24 mouse cellular contexts compared by ENCODE assay signal in the genomic region with DNA sequence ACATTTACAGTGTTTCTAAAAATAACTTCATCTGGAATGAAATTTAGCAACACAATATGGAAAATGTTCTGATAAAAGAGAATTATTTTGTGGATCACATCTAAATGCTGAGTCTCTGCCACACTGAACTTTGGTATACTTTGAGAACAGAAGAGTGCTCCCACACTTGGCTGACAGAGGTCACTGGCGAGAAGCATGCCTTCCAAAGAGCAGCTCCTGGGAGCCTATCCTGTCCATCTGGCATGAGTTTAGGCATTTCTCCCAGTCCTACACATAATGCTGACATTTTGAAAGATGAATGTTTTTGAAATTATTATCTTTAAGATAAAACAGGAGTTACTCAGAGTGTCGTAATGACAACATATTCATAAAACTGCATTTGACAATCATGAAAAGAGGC.
A peak's percentile ranks its signal among the peaks of the same experiment; 100 is the strongest.
DNase-seq lines count a peak whose midpoint lies in the region; ATAC-seq and TF ChIP-seq lines count a peak whose summit lies in the region.
"Had no signal": no experiment of that assay in that cellular context is flagged by ENCODE, and none has a peak within 500 bp of the region (broad histone marks: within the 10 kb centered on the region; RNA-seq: fewer than 3 reads in every experiment).

No protein-coding gene starts in this region.

- H3K27ac ChIP-seq in kidney, postnatal 0 days = no peak overlapping the region
- H3K27ac ChIP-seq in embryonic facial prominence, embryonic 14.5 days (replicated peaks; ENCODE audit: low read depth, low read length) = no peak overlapping the region
- H3K27ac ChIP-seq: embryonic facial prominence, embryonic 15.5 days; hindbrain, embryonic 13.5 days; liver, embryonic 12.5 days; neural tube, embryonic 15.5 days had no signal

- WGBS in kidney, postnatal 0 days = 62% methylated on average over 2 of the region's 2 CpGs
- WGBS in embryonic facial prominence, embryonic 14.5 days = 59% methylated on average over 2 of the region's 2 CpGs

- no peak for TF ChIP-seq CTCF in kidney, postnatal 0 days (IDR thresholded peaks at IDR 0.05; ENCODE audit: low read depth)

- DNase-seq in embryo, embryonic 10 days (ENCODE audit: low spot score) = peak; percentile 68
- DNase-seq in embryo, embryonic 9.5 days (ENCODE audit: extremely low spot score) = no peak
- DNase-seq in kidney, postnatal 0 days (ENCODE audit: low spot score) = peak; percentile 62
- DNase-seq in kidney, postnatal 25 days = no peak
- peak; percentile 47 for DNase-seq in adipocyte (ENCODE audit: low spot score)
- DNase-seq in embryonic facial prominence, embryonic 14.5 days (ENCODE audit: low spot score) = peak; percentile 23
- no peak for DNase-seq in layer of hippocampus, postnatal 25 days (ENCODE audit: extremely low spot score in 1 of 2, low spot score in 1 of 2)
- DNase-seq: adrenal gland, adult 8-10 months; B cell, adult 2 months; cerebellum, adult 11-12 months; cerebellum, postnatal 36 days; heart, postnatal 14 days; kidney, adult 9 months; layer of hippocampus, adult 9-11 months; lung, adult 2 months; midbrain, embryonic 14.5 days; spleen, adult 18-20 months; thymus, postnatal 36 days had no signal

- no peaks in the 10 kb centered on the region for H3K36me3 ChIP-seq in kidney, postnatal 0 days (ENCODE audit: insufficient read depth, low read length)
- no peaks in the 10 kb centered on the region for H3K36me3 ChIP-seq in embryonic facial prominence, embryonic 14.5 days (ENCODE audit: control insufficient read depth, insufficient read depth, low read length)
- H3K36me3 ChIP-seq: embryonic facial prominence, embryonic 15.5 days; hindbrain, embryonic 13.5 days; liver, embryonic 12.5 days; neural tube, embryonic 15.5 days had no signal

- no peaks in the 10 kb centered on the region for H3K9me3 ChIP-seq in kidney, postnatal 0 days (replicated peaks; ENCODE audit: low read length)
- no peaks in the 10 kb centered on the region for H3K9me3 ChIP-seq in embryonic facial prominence, embryonic 14.5 days (ENCODE audit: control insufficient read depth, low read length)
- H3K9me3 ChIP-seq: embryonic facial prominence, embryonic 15.5 days; hindbrain, embryonic 13.5 days; liver, embryonic 12.5 days; neural tube, embryonic 15.5 days had no signal

- no peak overlapping the region for H3K9ac ChIP-seq in kidney, postnatal 0 days (ENCODE audit: low read depth, low read length)
- H3K9ac ChIP-seq in embryonic facial prominence, embryonic 14.5 days (ENCODE audit: low read depth, low read length) = no peak overlapping the region
- H3K9ac ChIP-seq: embryonic facial prominence, embryonic 15.5 days; hindbrain, embryonic 13.5 days; liver, embryonic 12.5 days; neural tube, embryonic 15.5 days had no signal

- no peaks in the 10 kb centered on the region for H3K27me3 ChIP-seq in kidney, postnatal 0 days (ENCODE audit: insufficient read depth, low read length)
- no peaks in the 10 kb centered on the region for H3K27me3 ChIP-seq in embryonic facial prominence, embryonic 14.5 days (replicated peaks; ENCODE audit: control insufficient read depth, insufficient read depth, low read length)
- H3K27me3 ChIP-seq: embryonic facial prominence, embryonic 15.5 days; hindbrain, embryonic 13.5 days; liver, embryonic 12.5 days; neural tube, embryonic 15.5 days had no signal

- H3K4me3 ChIP-seq in kidney, postnatal 0 days (replicated peaks; ENCODE audit: low read depth, low read length) = no peak overlapping the region
- H3K4me3 ChIP-seq in embryonic facial prominence, embryonic 14.5 days (ENCODE audit: low read depth, low read length) = no peak overlapping the region
- H3K4me3 ChIP-seq: embryonic facial prominence, embryonic 15.5 days; hindbrain, embryonic 13.5 days; liver, embryonic 12.5 days; myocyte; neural tube, embryonic 15.5 days had no signal

- H3K4me2 ChIP-seq in kidney, postnatal 0 days (ENCODE audit: low read length) = no peak overlapping the region
- H3K4me2 ChIP-seq in embryonic facial prominence, embryonic 14.5 days (ENCODE audit: low read depth, low read length) = no peak overlapping the region
- H3K4me2 ChIP-seq: embryonic facial prominence, embryonic 15.5 days; heart, embryonic 11.5 days; hindbrain, embryonic 13.5 days; liver, embryonic 12.5 days; neural tube, embryonic 15.5 days had no signal

- H3K4me1 ChIP-seq in kidney, postnatal 0 days (replicated peaks; ENCODE audit: insufficient read depth, low read length) = no peaks in the 10 kb centered on the region
- H3K4me1 ChIP-seq in embryonic facial prominence, embryonic 14.5 days (ENCODE audit: control insufficient read depth, insufficient read depth, low read length) = no peaks in the 10 kb centered on the region
- H3K4me1 ChIP-seq: embryonic facial prominence, embryonic 15.5 days; liver, embryonic 12.5 days had no signal

- ATAC-seq in kidney, postnatal 0 days (replicated peaks; ENCODE audit: low FRiP score, low read depth) = no peak
- ATAC-seq in embryonic facial prominence, embryonic 14.5 days (ENCODE audit: low read depth) = no peak
- ATAC-seq: liver, embryonic 12.5 days had no signal

Comparison
In these comparisons a context has a peak if more than half of its experiments do, and no peak if none do; other contexts are left out.
1. DNase-seq: peak in embryo, embryonic 10 days (single experiment), kidney, postnatal 0 days (single experiment), adipocyte (single experiment) and embryonic facial prominence, embryonic 14.5 days (single experiment); none in embryo, embryonic 9.5 days (single experiment), kidney, postnatal 25 days (0 of 2) and layer of hippocampus, postnatal 25 days (0 of 2).